Mouse (Mus musculus) brain, embryonic 14.5 days (tissue): ENCODE results near the gene Abcf3.

Source experiments
- CTCF ChIP-seq: fragments of 200-500 bp; IDR thresholded peaks from 2 replicates; pipeline ENCODE4 v1.5.1; 2012; ENCODE audit warnings: inconsistent platforms, mild to moderate bottlenecking, moderate library complexity, borderline replicate concordance; ENCODE audit not compliant: insufficient read depth, insufficient read length; ENCODE audit errors: extremely low read depth
- POLR2A ChIP-seq: fragments of 200-500 bp; IDR thresholded peaks from 2 replicates; pipeline ENCODE4 v1.6.1; 2012; ENCODE audit warnings: mild to moderate bottlenecking, inconsistent platforms, borderline replicate concordance; ENCODE audit not compliant: poor library complexity, insufficient read depth, insufficient read length, severe bottlenecking; ENCODE audit errors: extremely low read depth

DNA sequence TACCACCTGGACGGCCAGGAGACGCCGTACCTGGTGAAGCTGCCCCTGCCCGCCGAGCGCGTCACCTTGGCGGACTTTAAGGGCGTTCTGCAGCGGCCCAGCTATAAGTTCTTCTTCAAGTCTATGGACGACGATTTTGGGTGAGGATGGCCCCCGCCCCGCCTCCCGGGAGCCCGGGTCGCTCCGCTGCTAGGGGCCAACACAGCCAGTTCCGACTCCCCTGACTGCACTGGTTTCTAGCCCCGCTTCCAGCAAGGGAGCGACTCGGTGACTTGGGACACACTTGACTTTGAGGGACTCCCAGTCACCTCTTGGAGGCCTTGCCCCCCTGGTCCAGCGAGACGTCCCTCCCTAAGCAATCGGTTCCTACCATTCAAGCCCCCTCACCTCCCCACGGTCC, 31.2 kb upstream of the Abcf3 start:
- TF ChIP-seq CTCF (no peak), POLR2A (no peak)
